Mouse (Mus musculus): ENCODE measurements around the gene RPS10-NUDT3. TPM values are rescaled to one million over a fixed set of nuclear protein-coding genes. Genes with fewer than 3 reads are reported as not detected.

RPS10-NUDT3 gene
- polyA plus RNA-seq, 1 experiment from 2014 or later, result not detected

GRCm38 (mm10) chr17:27564391-27565162 lies 70.4 kb downstream of the RPS10-NUDT3 start:
- peaks cover 34% of the 10 kb centered on the region for H3K4me1 ChIP-seq
- peak overlapping the region; percentile 75 for H3K9ac ChIP-seq

DNA sequence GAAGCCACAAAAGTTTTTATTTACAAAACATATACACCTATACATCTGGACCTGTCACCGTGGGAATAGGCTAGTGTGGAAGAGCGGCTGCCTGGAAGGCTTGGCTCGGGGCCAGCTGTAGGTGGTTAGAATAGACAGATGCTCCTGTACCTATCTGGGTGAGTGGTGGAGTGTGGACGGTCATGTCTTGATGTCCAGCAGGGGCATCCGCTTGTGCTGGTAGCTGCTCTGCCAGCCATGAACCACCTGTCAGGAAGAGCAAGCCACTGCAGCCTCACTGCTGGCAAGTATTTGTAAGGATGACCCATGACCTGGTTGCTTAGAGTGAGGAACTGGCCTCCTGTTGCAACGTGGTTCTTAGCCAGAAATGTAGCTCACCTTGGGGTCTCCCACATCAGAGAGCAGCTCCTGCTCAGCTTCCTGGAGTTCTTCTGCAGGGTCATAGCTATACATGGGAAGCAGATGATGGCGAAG lies 71.2 kb downstream of the RPS10-NUDT3 start:
- WGBS, result 46% methylated on average over 7 of the region's 7 CpGs
- H3K27me3 ChIP-seq, result no peaks in the 10 kb centered on the region
- peaks cover 26% of the 10 kb centered on the region for H3K36me3 ChIP-seq
- no peak overlapping the region for H3K9ac ChIP-seq
- H3K4me3 ChIP-seq, result no peak overlapping the region
- H3K4me2 ChIP-seq (replicated peaks), result peak overlapping the region; percentile 97; the same call in 1 of the 2 replicates
- ATAC-seq (ENCODE audit: low FRiP score, low read depth), result no peak
- H3K9me3 ChIP-seq, result no peaks in the 10 kb centered on the region
- peaks cover 40% of the 10 kb centered on the region for H3K4me1 ChIP-seq
- H3K27ac ChIP-seq, result no peak overlapping the region

More at GRCm38 (mm10) chr17:27564391-27565162, 70.4 kb downstream of the RPS10-NUDT3 start:
- peaks cover 26% of the 10 kb centered on the region for H3K36me3 ChIP-seq
- H3K4me3 ChIP-seq, result peak overlapping the region; percentile 67
- no peak; the same call in 1 of the 2 replicates for ATAC-seq (ENCODE audit: low FRiP score, low read depth)
- WGBS, result 11% methylated on average over 20 of the region's 20 CpGs
- no peaks in the 10 kb centered on the region for H3K9me3 ChIP-seq
- 0 out of 2 replicates have a peak overlapping the region, but pooled peaks have one; percentile 1 for H3K27ac ChIP-seq
- H3K4me2 ChIP-seq (replicated peaks), result peak overlapping the region; percentile 97
- no peaks in the 10 kb centered on the region for H3K27me3 ChIP-seq

DNA sequence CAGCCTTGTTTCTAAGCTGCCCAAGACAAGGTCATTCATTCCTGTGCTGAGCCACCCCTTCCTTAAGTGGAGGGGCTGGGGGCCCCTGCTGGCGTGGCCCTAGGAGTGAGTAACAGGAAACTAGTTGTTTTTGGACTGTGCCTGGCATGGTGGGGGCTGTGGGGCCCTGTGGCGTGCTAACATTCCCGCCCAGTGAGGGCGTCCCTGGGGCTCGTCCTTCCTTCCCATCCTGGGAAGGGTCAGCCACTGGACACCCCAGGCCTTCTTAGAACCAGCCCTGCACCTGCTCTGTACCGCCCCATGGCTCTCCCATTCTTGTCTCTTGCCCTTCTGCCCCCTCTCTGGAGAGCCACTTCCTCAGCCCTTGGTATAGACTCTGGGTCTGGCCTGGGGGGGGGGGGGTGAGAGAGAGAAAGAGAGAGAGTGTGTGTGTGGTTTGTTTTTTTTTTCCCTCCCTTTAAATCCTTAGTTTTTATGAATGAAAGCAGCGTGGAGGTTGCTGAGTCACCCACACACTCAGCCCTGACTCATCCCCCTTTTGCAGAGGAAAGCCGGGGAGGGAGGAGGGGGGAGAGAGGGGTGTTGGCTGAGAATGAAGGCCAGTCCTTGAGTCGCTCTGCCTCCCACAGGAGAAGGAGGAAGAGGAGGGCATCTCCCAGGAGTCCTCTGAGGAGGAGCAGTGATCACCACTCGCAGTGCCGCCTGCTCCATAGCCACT lies 73.1 kb downstream of the RPS10-NUDT3 start:
- H3K4me2 ChIP-seq (replicated peaks), result no peak overlapping the region
- WGBS, result 70% methylated on average over 9 of the region's 11 CpGs
- H3K4me1 ChIP-seq, result peaks cover 53% of the 10 kb centered on the region
- no peak for ATAC-seq (ENCODE audit: low FRiP score, low read depth)
- no peaks in the 10 kb centered on the region for H3K9me3 ChIP-seq
- no peaks in the 10 kb centered on the region for H3K27me3 ChIP-seq
- H3K9ac ChIP-seq, result no peak overlapping the region
- no peak overlapping the region for H3K4me3 ChIP-seq
- no peak overlapping the region for H3K27ac ChIP-seq
- peaks cover 26% of the 10 kb centered on the region for H3K36me3 ChIP-seq

GRCm38 (mm10) chr17:27560926-27561480 lies 74.0 kb downstream of the RPS10-NUDT3 start:
- Histone ChIP-seq H3K9ac (no peak overlapping the region), H3K4me3 (no peak overlapping the region), H3K4me1 (peaks cover 44% of the 10 kb centered on the region), H3K36me3 (peaks cover 26% of the 10 kb centered on the region), H3K9me3 (no peaks in the 10 kb centered on the region), H3K27ac (no peak overlapping the region), H3K27me3 (no peaks in the 10 kb centered on the region), H3K4me2 (replicated peaks) (no peak overlapping the region)
- 84% methylated on average over 13 of the region's 13 CpGs for WGBS
- ATAC-seq (ENCODE audit: low FRiP score, low read depth), result no peak

DNA sequence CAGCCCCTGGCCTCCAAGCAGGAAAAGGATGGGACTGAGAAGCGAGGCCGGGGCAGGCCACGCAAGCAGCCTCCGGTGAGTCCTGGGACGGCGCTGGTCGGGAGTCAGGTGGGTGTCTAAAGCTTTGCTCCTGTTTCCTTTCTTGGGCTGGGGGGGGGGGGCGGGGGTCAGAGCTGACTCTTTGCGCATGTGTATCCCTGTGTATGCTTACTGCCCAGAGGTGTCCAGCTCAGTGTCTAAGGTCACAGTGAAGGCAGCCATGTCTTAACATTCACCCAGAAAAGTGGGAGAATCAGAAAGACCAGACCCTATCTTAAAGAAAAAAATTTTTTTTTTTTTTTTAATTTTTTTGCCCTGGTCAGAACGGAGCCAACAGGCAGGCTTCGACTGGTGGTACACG lies 75.4 kb downstream of the RPS10-NUDT3 start:
- WGBS, result 74% methylated on average over 11 of the region's 12 CpGs
- ATAC-seq (ENCODE audit: low FRiP score, low read depth), result no peak
- Histone ChIP-seq H3K4me2 (replicated peaks) (peak overlapping the region; percentile 81; the same call in 1 of the 2 replicates), H3K4me3 (no peak overlapping the region), H3K9ac (no peak overlapping the region), H3K9me3 (no peaks in the 10 kb centered on the region), H3K4me1 (peaks cover 42% of the 10 kb centered on the region), H3K27ac (no peak overlapping the region), H3K27me3 (no peaks in the 10 kb centered on the region), H3K36me3 (peaks cover 26% of the 10 kb centered on the region)

DNA sequence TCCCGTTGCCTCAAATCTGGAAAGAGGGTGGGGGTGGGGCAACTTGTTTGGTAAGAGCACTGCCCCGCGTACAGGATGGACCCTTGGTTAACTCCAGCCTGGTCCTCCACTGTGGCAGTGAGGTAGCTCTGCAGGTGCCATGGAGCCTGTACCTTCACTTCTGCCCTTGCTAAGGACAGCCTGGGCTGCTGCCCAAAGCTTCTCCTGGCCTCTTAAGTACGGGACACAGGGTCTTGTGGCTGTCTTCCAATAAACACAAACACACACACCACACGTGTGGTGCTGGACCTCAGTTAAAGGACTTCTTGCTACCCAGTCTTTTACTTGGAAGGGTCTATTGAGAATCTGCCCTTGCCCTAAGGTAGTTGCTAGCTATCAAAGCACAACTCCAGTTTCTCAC lies 76.2 kb downstream of the RPS10-NUDT3 start:
- H3K9ac ChIP-seq, result no peak overlapping the region
- H3K4me2 ChIP-seq (replicated peaks), result peak overlapping the region; percentile 81
- 6% methylated on average over 5 of the region's 5 CpGs for WGBS
- H3K27ac ChIP-seq, result no peak overlapping the region
- H3K36me3 ChIP-seq, result peaks cover 24% of the 10 kb centered on the region
- no peaks in the 10 kb centered on the region for H3K27me3 ChIP-seq
- peaks cover 47% of the 10 kb centered on the region for H3K4me1 ChIP-seq
- H3K4me3 ChIP-seq, result peak overlapping the region; percentile 85
- H3K9me3 ChIP-seq, result no peaks in the 10 kb centered on the region
- ATAC-seq (ENCODE audit: low FRiP score, low read depth), result no peak

- Histone ChIP-seq H3K4me2 (replicated peaks) (peak overlapping the region; percentile 81), H3K9ac (peak overlapping the region; percentile 90), H3K4me3 (peak overlapping the region; percentile 85), H3K9me3 (no peaks in the 10 kb centered on the region), H3K36me3 (peaks cover 21% of the 10 kb centered on the region), H3K27me3 (no peaks in the 10 kb centered on the region), H3K27ac (peak overlapping the region; percentile 98), H3K4me1 (peaks cover 47% of the 10 kb centered on the region)
- ATAC-seq (ENCODE audit: low FRiP score, low read depth), result no peak
- under 1% methylated on average over 14 of the region's 14 CpGs for WGBS
Observed at GRCm38 (mm10) chr17:27557927-27558661, 76.9 kb downstream of the RPS10-NUDT3 start.

- WGBS, result under 1% methylated on average over 70 of the region's 75 CpGs
- Histone ChIP-seq H3K36me3 (peaks cover 21% of the 10 kb centered on the region), H3K27ac (peak overlapping the region; percentile 98), H3K9ac (peak overlapping the region; percentile 90), H3K4me3 (peak overlapping the region; percentile 85), H3K4me2 (replicated peaks) (peak overlapping the region; percentile 81), H3K9me3 (no peaks in the 10 kb centered on the region), H3K27me3 (no peaks in the 10 kb centered on the region), H3K4me1 (peaks cover 50% of the 10 kb centered on the region)
- peak; percentile 29; the same call in 1 of the 2 replicates for ATAC-seq (ENCODE audit: low FRiP score, low read depth)
Observed at GRCm38 (mm10) chr17:27557181-27557926, 77.7 kb downstream of the RPS10-NUDT3 start.

DNA sequence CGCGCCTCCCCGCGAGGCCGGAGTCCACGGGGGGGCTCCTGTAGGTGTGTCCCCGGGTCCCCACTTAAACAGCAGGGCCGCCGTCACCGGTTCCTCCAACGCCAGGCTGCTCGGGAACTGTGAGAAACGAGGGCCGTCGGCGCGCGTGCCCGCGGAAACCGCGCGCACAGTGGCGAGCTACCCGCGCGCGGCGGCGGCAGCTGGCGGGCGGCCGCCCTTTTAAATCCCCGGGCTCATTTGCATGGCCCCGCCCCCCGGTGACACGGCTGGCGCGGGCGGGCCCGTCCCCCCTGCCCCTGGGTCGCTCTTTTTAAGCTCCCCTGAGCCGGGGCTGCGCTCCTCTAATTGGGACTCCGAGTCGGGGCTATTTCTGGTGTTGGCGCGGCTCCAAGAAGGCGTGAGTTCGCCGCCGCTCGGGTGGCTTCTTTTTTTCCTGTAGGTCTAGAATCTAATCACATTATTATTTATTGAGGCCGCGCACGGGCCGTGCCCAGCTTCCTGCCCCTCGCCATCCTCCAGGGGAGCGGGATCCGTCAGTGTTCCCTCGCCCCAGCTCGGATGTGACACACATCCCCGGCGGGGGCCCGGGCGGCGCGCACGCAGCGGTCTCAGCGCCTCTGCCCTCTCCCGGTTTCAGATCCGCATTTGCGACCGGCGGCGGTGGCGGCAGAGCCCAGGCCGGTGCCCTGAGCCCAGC lies 78.6 kb downstream of the RPS10-NUDT3 start, which contains the start of gene Hmga1:
Hmga1 (plus strand) TSS at position 183 of the 697 bp plus-strand sequence.
- Histone ChIP-seq H3K4me1 (peaks cover 44% of the 10 kb centered on the region), H3K36me3 (peaks cover 13% of the 10 kb centered on the region), H3K9ac (peak within 1 kb of the TSS; percentile 90), H3K27me3 (no peaks in the 10 kb centered on the region), H3K9me3 (no peaks in the 10 kb centered on the region), H3K4me2 (replicated peaks) (peak within 1 kb of the TSS; percentile 81), H3K4me3 (peak within 1 kb of the TSS; percentile 85), H3K27ac (peak within 1 kb of the TSS; percentile 98)
- ATAC-seq (ENCODE audit: low FRiP score, low read depth), result peak; percentile 55
- WGBS, result under 1% methylated on average over 69 of the region's 79 CpGs

DNA sequence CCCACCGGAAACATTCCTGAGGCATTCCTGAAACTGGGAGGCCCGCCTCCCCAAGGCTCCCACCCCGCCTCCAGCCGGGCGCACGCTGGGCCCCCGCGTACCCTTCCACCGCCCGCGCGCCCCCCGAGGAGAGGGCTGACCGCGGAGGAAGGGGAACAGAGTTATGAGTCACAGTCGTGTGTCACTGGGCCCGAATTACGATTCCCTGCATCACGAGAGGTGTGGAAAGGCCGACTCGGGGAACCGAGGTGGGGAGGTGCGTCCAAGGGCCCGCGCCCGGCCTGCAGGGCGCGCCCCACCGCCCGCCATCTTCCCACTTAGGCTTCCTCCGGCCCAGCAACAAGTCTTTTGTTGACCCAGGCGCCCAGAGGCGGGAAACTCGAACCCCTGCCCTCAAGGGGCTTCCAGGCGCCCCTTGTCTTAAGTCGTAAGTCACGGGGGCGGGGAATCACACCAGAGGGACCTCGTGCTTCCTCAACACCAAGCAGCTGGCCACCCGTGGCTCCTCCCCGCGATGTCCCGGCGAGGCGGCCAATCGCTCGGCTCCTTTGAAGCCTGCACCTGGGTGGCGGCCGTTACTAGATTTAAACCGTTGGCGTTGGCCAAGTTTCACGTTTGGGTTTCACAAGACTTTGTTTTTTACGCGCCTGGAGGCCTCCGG lies 79.4 kb downstream of the RPS10-NUDT3 start:
- H3K4me3 ChIP-seq, result peak overlapping the region; percentile 85
- under 1% methylated on average over 49 of the region's 55 CpGs for WGBS
- peaks cover 5% of the 10 kb centered on the region; the same call in 1 of the 2 replicates for H3K36me3 ChIP-seq
- peak overlapping the region; percentile 81 for H3K4me2 ChIP-seq (replicated peaks)
- no peaks in the 10 kb centered on the region for H3K27me3 ChIP-seq
- ATAC-seq (ENCODE audit: low FRiP score, low read depth), result peak; percentile 48
- H3K4me1 ChIP-seq, result peaks cover 42% of the 10 kb centered on the region
- H3K9me3 ChIP-seq, result no peaks in the 10 kb centered on the region
- H3K9ac ChIP-seq, result peak overlapping the region; percentile 90
- peak overlapping the region; percentile 98 for H3K27ac ChIP-seq

Measured in limb, embryonic 13.5 days (tissue).